Mouse (Mus musculus): ENCODE results near the gene Cd93. TPM values are rescaled to one million over a fixed set of nuclear protein-coding genes. Genes with fewer than 3 reads are reported as not detected.
A peak's percentile ranks its signal among the peaks of the same experiment; 100 is the strongest.

Gene Cd93
- 22.9 and 23.1 TPM in 2 replicates for polyA plus RNA-seq (2014; fragmentation: Nextera tagmentation; extraction: Ambion mirVana)

DNA sequence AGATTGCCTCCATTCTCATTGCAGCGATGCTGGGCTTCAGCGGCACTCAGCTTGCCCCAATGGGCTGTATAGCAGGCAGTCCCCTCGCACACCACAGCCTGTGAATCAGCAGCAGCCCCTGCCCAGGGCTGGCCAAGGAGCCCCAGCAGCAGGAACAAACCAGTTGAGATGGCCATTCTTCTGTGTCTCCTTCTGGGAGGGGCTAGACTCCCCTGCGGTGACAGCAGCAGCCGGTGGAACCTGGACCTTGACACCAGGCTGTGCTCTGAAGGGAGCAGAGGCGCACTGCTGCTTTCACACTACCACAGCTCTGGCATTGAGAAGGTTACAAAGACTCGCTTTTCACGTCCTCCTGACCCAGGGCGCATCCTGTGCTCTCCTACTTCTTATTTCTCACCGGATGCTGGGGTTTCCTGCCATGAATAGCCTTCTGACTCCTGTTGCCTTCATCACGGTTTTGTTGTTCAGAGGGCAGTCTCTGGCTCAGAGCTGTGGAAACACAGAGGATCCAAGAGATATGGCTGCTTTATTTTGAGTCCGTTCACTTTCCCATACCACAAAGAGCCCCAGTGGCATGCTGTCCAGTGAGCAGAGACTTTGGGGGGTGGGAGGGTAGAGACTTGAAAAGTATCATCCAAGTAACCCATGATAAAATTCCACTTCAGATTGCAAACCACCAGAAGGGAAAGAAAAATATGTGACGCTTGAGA, at the start of gene Cd93:
TSS of gene Cd93 (minus strand) at position 315 of the 710 bp plus-strand sequence.
- ATAC-seq (replicated peaks; ENCODE audit: insufficient number of reproducible peaks, low FRiP score, low TSS enrichment) = peak; percentile 66
- 23% methylated on average over 13 of the region's 13 CpGs for WGBS (ENCODE audit: insufficient replicate concordance)
- Histone ChIP-seq H3K27ac (ENCODE audit: low read depth, low read length) (peak within 1 kb of the TSS; percentile 82), H3K9ac (ENCODE audit: low read depth, low read length) (peak within 1 kb of the TSS; percentile 44), H3K4me2 (peak within 1 kb of the TSS; percentile 56), H3K4me1 (ENCODE audit: control insufficient read depth, insufficient read depth, low read length) (peaks cover 4% of the 10 kb centered on the region; the same call in 1 of the 2 replicates), H3K4me3 (ENCODE audit: low read depth, low read length) (peak within 1 kb of the TSS; percentile 35), H3K36me3 (ENCODE audit: control insufficient read depth, insufficient read depth, low read length) (no peaks in the 10 kb centered on the region), H3K9me3 (replicated peaks; ENCODE audit: control insufficient read depth, low read length) (no peaks in the 10 kb centered on the region), H3K27me3 (ENCODE audit: control insufficient read depth, insufficient read depth, low read length) (no peaks in the 10 kb centered on the region)

DNA sequence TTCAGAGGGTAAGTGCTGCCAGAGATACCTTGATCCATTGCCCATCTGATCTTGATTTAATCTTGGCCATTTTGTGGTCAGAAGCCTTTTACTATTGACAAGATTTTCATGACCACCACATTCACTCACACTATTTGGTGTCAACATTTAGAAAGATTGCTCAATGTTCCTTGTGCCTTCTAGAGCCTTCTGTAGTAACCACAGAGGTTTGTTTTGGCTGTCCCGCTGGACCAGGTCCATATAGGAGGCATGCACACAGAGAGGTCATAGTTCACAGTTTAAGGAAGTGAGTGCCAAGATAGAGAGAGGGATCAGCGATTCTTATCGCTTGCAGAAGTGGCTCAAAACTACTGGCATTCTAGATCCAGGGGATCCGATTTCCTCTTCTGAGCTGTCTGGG, 48.7 kb upstream of the Cd93 start:
- H3K36me3 ChIP-seq (ENCODE audit: control insufficient read depth, insufficient read depth, low read length) = no peaks in the 10 kb centered on the region

DNA sequence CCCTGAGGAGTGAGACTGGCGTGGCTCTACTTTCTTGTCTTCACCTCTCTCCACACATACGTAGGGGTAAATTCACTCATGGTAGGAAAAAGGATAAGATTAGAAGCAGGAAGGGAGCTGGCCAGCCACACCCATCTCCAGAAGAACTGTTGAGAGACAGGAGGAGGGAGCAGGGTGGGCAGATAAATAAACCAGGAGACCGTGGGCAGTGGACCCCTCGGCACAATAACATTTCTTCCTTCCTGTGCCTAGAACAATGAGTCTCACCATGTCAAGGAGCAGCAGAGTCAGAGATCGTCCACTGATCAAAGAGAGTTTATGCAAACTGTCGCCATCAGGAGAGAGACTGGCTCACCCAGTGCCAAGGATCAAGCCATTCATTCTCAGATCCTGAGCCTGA, 46.8 kb upstream of the Cd93 start:
- H3K4me2 ChIP-seq = no peak overlapping the region
- 16% methylated on average over 6 of the region's 6 CpGs for WGBS (ENCODE audit: insufficient replicate concordance)
- no peak overlapping the region for H3K4me3 ChIP-seq (ENCODE audit: low read depth, low read length)
- no peaks in the 10 kb centered on the region for H3K36me3 ChIP-seq (ENCODE audit: control insufficient read depth, insufficient read depth, low read length)
- H3K4me1 ChIP-seq (ENCODE audit: control insufficient read depth, insufficient read depth, low read length) = peaks cover 6% of the 10 kb centered on the region; the same call in 1 of the 2 replicates
- H3K27me3 ChIP-seq (ENCODE audit: control insufficient read depth, insufficient read depth, low read length) = no peaks in the 10 kb centered on the region
- H3K27ac ChIP-seq (ENCODE audit: low read depth, low read length) = no peak overlapping the region
- 0 out of 2 replicates have a peak, but pooled peaks have one; percentile 22 for ATAC-seq (replicated peaks; ENCODE audit: insufficient number of reproducible peaks, low FRiP score, low TSS enrichment)
- H3K9me3 ChIP-seq (replicated peaks; ENCODE audit: control insufficient read depth, low read length) = no peaks in the 10 kb centered on the region
- no peak overlapping the region for H3K9ac ChIP-seq (ENCODE audit: low read depth, low read length)

More for the DNA sequence above, 48.7 kb upstream of the Cd93 start:
- peaks cover 6% of the 10 kb centered on the region; the same call in 1 of the 2 replicates for H3K4me1 ChIP-seq (ENCODE audit: control insufficient read depth, insufficient read depth, low read length)
- H3K27me3 ChIP-seq (ENCODE audit: control insufficient read depth, insufficient read depth, low read length) = no peaks in the 10 kb centered on the region
- ATAC-seq (replicated peaks; ENCODE audit: insufficient number of reproducible peaks, low FRiP score, low TSS enrichment) = no peak
- H3K4me3 ChIP-seq (ENCODE audit: low read depth, low read length) = no peak overlapping the region
- WGBS (ENCODE audit: insufficient replicate concordance) = 66% methylated on average over 4 of the region's 4 CpGs
- H3K4me2 ChIP-seq = no peak overlapping the region
- H3K27ac ChIP-seq (ENCODE audit: low read depth, low read length) = no peak overlapping the region
- no peak overlapping the region for H3K9ac ChIP-seq (ENCODE audit: low read depth, low read length)
- no peaks in the 10 kb centered on the region for H3K9me3 ChIP-seq (replicated peaks; ENCODE audit: control insufficient read depth, low read length)

DNA sequence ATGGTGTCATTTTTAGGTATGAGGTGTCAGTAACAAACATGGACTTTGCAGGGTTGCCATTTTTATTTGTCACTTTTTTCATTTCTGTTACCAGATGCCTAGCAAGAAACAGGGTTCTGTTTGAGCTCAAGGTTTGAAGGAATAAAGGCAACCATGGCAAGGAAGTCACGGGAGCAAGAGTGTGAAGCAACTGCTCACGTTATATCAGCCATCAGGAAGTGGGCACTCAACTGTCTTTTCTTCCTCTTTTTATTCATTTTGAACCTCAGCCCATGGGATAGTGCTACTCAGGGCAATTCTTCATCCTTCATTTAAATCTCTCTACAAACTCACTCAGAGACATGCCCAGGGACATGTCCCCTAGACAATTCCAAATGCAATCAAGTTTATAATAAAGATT, 45.5 kb upstream of the Cd93 start:
- ATAC-seq (replicated peaks; ENCODE audit: insufficient number of reproducible peaks, low FRiP score, low TSS enrichment) = no peak
- no peak overlapping the region for H3K27ac ChIP-seq (ENCODE audit: low read depth, low read length)
- no peaks in the 10 kb centered on the region for H3K36me3 ChIP-seq (ENCODE audit: control insufficient read depth, insufficient read depth, low read length)
- H3K9ac ChIP-seq (ENCODE audit: low read depth, low read length) = no peak overlapping the region
- no peaks in the 10 kb centered on the region for H3K27me3 ChIP-seq (ENCODE audit: control insufficient read depth, insufficient read depth, low read length)
- peaks cover 6% of the 10 kb centered on the region; the same call in 1 of the 2 replicates for H3K4me1 ChIP-seq (ENCODE audit: control insufficient read depth, insufficient read depth, low read length)
- 82% methylated on average over 2 of the region's 2 CpGs for whole genome bisulfite sequencing (ENCODE audit: insufficient replicate concordance)
- no peak overlapping the region for H3K4me3 ChIP-seq (ENCODE audit: low read depth, low read length)
- no peak overlapping the region for H3K4me2 ChIP-seq
- H3K9me3 ChIP-seq (replicated peaks; ENCODE audit: control insufficient read depth, low read length) = no peaks in the 10 kb centered on the region

DNA sequence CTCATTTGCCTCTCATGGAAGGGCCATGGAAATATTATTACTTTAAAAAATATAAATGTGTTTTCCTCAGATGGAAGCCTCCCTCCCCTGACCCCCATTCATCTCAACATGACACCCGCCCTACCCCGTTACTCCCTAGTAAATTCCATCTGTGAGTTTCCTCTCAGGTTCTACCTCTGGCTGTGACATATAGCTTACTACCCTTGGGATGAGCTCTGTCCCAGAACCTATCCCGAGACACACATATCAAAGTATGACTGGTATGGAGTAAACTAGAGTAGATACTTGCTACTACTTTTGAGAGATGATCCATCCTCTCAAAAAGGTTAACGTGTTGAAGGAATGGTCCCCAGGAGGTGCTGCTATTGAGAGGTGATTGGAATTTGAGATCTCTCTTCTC, 42.2 kb upstream of the Cd93 start:
- no peak overlapping the region for H3K9ac ChIP-seq (ENCODE audit: low read depth, low read length)
- no peak overlapping the region for H3K4me2 ChIP-seq
- H3K36me3 ChIP-seq (ENCODE audit: control insufficient read depth, insufficient read depth, low read length) = no peaks in the 10 kb centered on the region
- ATAC-seq (replicated peaks; ENCODE audit: insufficient number of reproducible peaks, low FRiP score, low TSS enrichment) = no peak
- no peak overlapping the region for H3K4me3 ChIP-seq (ENCODE audit: low read depth, low read length)
- H3K9me3 ChIP-seq (replicated peaks; ENCODE audit: control insufficient read depth, low read length) = no peaks in the 10 kb centered on the region
- H3K27me3 ChIP-seq (ENCODE audit: control insufficient read depth, insufficient read depth, low read length) = no peaks in the 10 kb centered on the region
- H3K27ac ChIP-seq (ENCODE audit: low read depth, low read length) = no peak overlapping the region
- WGBS (ENCODE audit: insufficient replicate concordance) = 83% methylated on average over 4 of the region's 4 CpGs
- peaks cover 6% of the 10 kb centered on the region; the same call in 1 of the 2 replicates for H3K4me1 ChIP-seq (ENCODE audit: control insufficient read depth, insufficient read depth, low read length)

DNA sequence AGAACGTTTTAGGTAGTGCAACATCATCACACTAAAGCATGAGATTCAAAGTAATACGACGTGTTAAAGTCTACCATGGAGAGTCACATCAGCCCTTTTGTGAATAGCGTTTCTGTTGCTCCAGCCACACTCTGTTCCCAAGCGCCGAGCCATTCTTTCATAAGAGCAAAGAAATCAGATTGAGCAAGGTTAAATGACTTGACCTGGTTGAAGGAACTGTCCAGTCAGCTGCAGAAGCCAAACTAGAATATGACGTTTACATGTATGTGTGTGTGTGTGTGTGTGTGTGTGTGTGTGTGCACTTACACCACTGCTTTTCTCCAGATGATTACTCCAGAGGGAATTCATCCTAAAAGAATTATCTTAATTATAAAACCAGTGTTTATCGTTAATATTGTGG, 37.0 kb upstream of the Cd93 start:
- Histone ChIP-seq H3K4me2 (no peak overlapping the region), H3K27ac (ENCODE audit: low read depth, low read length) (no peak overlapping the region), H3K4me3 (ENCODE audit: low read depth, low read length) (no peak overlapping the region), H3K36me3 (ENCODE audit: control insufficient read depth, insufficient read depth, low read length) (no peaks in the 10 kb centered on the region), H3K27me3 (ENCODE audit: control insufficient read depth, insufficient read depth, low read length) (no peaks in the 10 kb centered on the region), H3K4me1 (ENCODE audit: control insufficient read depth, insufficient read depth, low read length) (no peaks in the 10 kb centered on the region), H3K9me3 (replicated peaks; ENCODE audit: control insufficient read depth, low read length) (no peaks in the 10 kb centered on the region), H3K9ac (ENCODE audit: low read depth, low read length) (no peak overlapping the region)
- no peak for ATAC-seq (replicated peaks; ENCODE audit: insufficient number of reproducible peaks, low FRiP score, low TSS enrichment)
- WGBS (ENCODE audit: insufficient replicate concordance) = 86% methylated on average over 8 of the region's 8 CpGs

DNA sequence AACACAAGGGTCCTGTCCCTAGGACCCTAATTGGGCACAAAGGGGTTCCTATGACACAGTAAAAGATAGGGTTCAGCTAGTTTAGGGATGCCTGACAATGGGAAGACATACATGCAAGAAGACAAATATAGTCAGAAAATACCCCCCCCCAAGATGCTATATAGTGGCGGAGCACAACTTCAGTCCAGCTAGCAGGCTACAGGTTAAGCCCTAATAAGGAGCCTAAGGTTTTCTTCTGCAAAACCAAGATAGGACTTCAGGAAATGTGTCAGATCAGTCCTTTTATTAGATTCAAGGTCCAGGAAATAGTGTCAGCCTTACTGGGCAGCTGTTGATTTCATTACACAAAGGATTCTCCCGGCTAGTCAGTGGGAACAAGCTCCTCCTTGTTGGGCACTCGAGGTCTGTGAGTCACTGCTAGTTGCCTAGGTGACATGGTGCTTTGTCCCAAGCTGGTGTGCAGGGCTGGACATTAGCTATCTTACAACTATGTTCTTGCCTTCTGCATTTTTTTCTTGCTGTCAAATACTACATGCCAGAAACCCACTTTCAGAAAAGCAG, 34.9 kb upstream of the Cd93 start:
- no peaks in the 10 kb centered on the region for H3K4me1 ChIP-seq (ENCODE audit: control insufficient read depth, insufficient read depth, low read length)
- no peaks in the 10 kb centered on the region for H3K9me3 ChIP-seq (replicated peaks; ENCODE audit: control insufficient read depth, low read length)
- no peak overlapping the region for H3K4me3 ChIP-seq (ENCODE audit: low read depth, low read length)
- WGBS (ENCODE audit: insufficient replicate concordance) = 29% methylated on average over 3 of the region's 3 CpGs
- no peak overlapping the region for H3K27ac ChIP-seq (ENCODE audit: low read depth, low read length)
- ATAC-seq (replicated peaks; ENCODE audit: insufficient number of reproducible peaks, low FRiP score, low TSS enrichment) = peak; percentile 81
- H3K36me3 ChIP-seq (ENCODE audit: control insufficient read depth, insufficient read depth, low read length) = no peaks in the 10 kb centered on the region
- no peaks in the 10 kb centered on the region for H3K27me3 ChIP-seq (ENCODE audit: control insufficient read depth, insufficient read depth, low read length)
- no peak overlapping the region for H3K9ac ChIP-seq (ENCODE audit: low read depth, low read length)
- no peak overlapping the region for H3K4me2 ChIP-seq

DNA sequence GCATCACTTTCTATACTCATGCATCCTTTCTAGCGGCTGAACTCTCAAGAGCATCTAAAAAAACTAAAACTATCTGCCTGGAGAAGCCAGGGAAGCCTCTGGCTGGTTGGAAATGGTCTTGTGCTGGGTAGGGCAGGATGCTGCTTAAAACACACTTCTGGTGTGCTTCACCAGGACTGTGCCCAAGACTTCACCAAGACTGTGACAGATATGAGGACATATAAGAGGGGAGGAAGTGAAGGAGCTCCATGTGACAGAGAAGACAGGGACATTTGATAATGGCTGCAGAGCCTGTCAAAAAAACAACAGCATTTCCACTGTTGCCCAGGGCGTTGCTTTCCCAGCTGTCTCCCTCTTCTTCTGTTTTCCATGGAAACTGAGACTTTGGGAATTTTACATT, 34.0 kb upstream of the Cd93 start:
- no peaks in the 10 kb centered on the region for H3K4me1 ChIP-seq (ENCODE audit: control insufficient read depth, insufficient read depth, low read length)
- WGBS (ENCODE audit: insufficient replicate concordance) = 65% methylated on average over 2 of the region's 2 CpGs
- H3K27ac ChIP-seq (ENCODE audit: low read depth, low read length) = no peak overlapping the region

DNA sequence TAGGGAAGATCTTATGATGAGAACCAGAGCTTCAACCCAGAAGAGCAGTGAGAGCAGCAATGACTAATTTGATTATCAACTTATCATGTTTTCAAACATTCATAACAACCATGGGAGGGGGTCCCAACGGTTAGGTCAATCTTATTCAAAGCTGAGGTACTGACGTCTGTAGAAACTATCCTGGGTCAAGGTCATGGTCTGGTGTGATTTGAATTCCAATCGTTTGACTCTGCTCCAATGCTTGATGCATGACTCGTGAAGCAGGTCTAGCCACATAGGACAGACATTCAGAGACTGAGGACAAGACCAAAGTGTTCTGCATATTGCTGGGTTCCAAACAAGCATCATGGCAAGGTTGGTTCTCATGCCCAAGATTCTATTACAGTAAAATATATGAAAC, 33.2 kb upstream of the Cd93 start:
- H3K4me1 ChIP-seq (ENCODE audit: control insufficient read depth, insufficient read depth, low read length) = no peaks in the 10 kb centered on the region
- no peak for ATAC-seq (replicated peaks; ENCODE audit: insufficient number of reproducible peaks, low FRiP score, low TSS enrichment)
- H3K9ac ChIP-seq (ENCODE audit: low read depth, low read length) = no peak overlapping the region
- no peak overlapping the region for H3K4me2 ChIP-seq
- H3K9me3 ChIP-seq (replicated peaks; ENCODE audit: control insufficient read depth, low read length) = no peaks in the 10 kb centered on the region
- no peak overlapping the region for H3K27ac ChIP-seq (ENCODE audit: low read depth, low read length)
- no peak overlapping the region for H3K4me3 ChIP-seq (ENCODE audit: low read depth, low read length)
- no peaks in the 10 kb centered on the region for H3K27me3 ChIP-seq (ENCODE audit: control insufficient read depth, insufficient read depth, low read length)
- H3K36me3 ChIP-seq (ENCODE audit: control insufficient read depth, insufficient read depth, low read length) = no peaks in the 10 kb centered on the region
- 55% methylated on average over 4 of the region's 4 CpGs for WGBS (ENCODE audit: insufficient replicate concordance)

More for the DNA sequence above, 34.0 kb upstream of the Cd93 start:
- Histone ChIP-seq H3K4me2 (no peak overlapping the region), H3K9ac (ENCODE audit: low read depth, low read length) (no peak overlapping the region), H3K36me3 (ENCODE audit: control insufficient read depth, insufficient read depth, low read length) (no peaks in the 10 kb centered on the region), H3K9me3 (replicated peaks; ENCODE audit: control insufficient read depth, low read length) (no peaks in the 10 kb centered on the region), H3K4me3 (ENCODE audit: low read depth, low read length) (no peak overlapping the region), H3K27me3 (ENCODE audit: control insufficient read depth, insufficient read depth, low read length) (no peaks in the 10 kb centered on the region)
- ATAC-seq (replicated peaks; ENCODE audit: insufficient number of reproducible peaks, low FRiP score, low TSS enrichment) = no peak

Data from heart, embryonic 11.5 days (tissue).